Mouse (Mus musculus) limb, embryonic 14.5 days (tissue): ENCODE measurements around the gene Serinc2. TPM values are rescaled to one million over a fixed set of nuclear protein-coding genes. Genes with fewer than 3 reads are reported as not detected.

Source experiments
- ATAC-seq: fragments of 200-750 bp; cut with Nextera tagmentation; 2 replicates; pipeline ENCODE4 v1.8.0; 2017; ENCODE audit warnings: low read depth, moderate number of reproducible peaks, moderate TSS enrichment; ENCODE audit not compliant: low FRiP score
- DNase-seq: peaks from one replicate; pipeline ENCODE4 v3.0.0-alpha.2; 2015; ENCODE audit warnings: low spot score
- H3K27ac ChIP-seq: fragments of 300-500 bp; sonication (generic); replicated peaks from 2 replicates; pipeline ENCODE4 v1.5.1; 2014; ENCODE audit warnings: low read depth, mild to moderate bottlenecking, low read length, moderate library complexity, mixed read lengths
- H3K27me3 ChIP-seq: fragments of 300-500 bp; sonication (generic); 2 replicates; pipeline ENCODE4 v1.6.1; 2014; ENCODE audit warnings: low read length, mixed read lengths; ENCODE audit not compliant: control insufficient read depth, insufficient read depth
- H3K36me3 ChIP-seq: fragments of 300-500 bp; sonication (generic); 2 replicates; pipeline ENCODE4 v1.6.1; 2014; ENCODE audit warnings: mild to moderate bottlenecking, low read length, moderate library complexity, mixed read lengths; ENCODE audit not compliant: control insufficient read depth, insufficient read depth
- H3K4me1 ChIP-seq: fragments of 300-500 bp; sonication (generic); 2 replicates; pipeline ENCODE4 v1.6.1; 2014; ENCODE audit warnings: antibody characterized with exemption, low read length, mixed read lengths; ENCODE audit not compliant: control insufficient read depth, insufficient read depth
- H3K4me2 ChIP-seq: fragments of 300-500 bp; sonication (generic); replicated peaks from 2 replicates; pipeline ENCODE4 v1.6.1; 2014; ENCODE audit warnings: low read depth, mild to moderate bottlenecking, low read length, moderate library complexity; ENCODE audit not compliant: severe bottlenecking
- H3K4me3 ChIP-seq: fragments of 300-500 bp; sonication (generic); replicated peaks from 2 replicates; pipeline ENCODE4 v1.5.1; 2014; ENCODE audit warnings: low read length
- H3K9ac ChIP-seq: fragments of 300-500 bp; sonication (generic); 2 replicates; pipeline ENCODE4 v1.6.1; 2014; ENCODE audit warnings: mild to moderate bottlenecking, low read depth, low read length, moderate library complexity; ENCODE audit not compliant: severe bottlenecking
- H3K9me3 ChIP-seq: fragments of 300-500 bp; sonication (generic); 2 replicates; pipeline ENCODE4 v1.6.1; 2016; ENCODE audit warnings: low read length; ENCODE audit not compliant: control insufficient read depth
- POLR2A ChIP-seq: fragments of 200-500 bp; IDR thresholded peaks from 2 replicates; pipeline ENCODE4 v1.8.0; 2012; ENCODE audit warnings: inconsistent platforms, mild to moderate bottlenecking, moderate library complexity, borderline replicate concordance; ENCODE audit not compliant: insufficient read depth, insufficient read length; ENCODE audit errors: extremely low read depth
- whole genome bisulfite sequencing: fragments of 180-500 bp; shearing (Covaris S2); extraction: QIAGEN DNeasy Blood & Tissue Kit; methylation state at CpG from one replicate; pipeline ENCODE4 v1.1.7; 2014; 5-methylcytosine and 5-hydroxymethylcytosine counted together
- polyA plus RNA-seq, 2 experiments: library from polyadenylated mRNA; depleted of rRNA in 1 of 2; stranded (reverse) in 1 of 2; unstranded in 1 of 2; fragments of >200 nt; fragmentation: Nextera tagmentation in 1 of 2; extraction: Ambion mirVana in 1 of 2; gene quantifications; 2 replicates each; pipeline versions ENCODE4 v1.2.1 to v1.2.3; 2012 to 2014

Gene Serinc2
- polyA plus RNA-seq, 2 experiments = 150 to 161 TPM

DNA sequence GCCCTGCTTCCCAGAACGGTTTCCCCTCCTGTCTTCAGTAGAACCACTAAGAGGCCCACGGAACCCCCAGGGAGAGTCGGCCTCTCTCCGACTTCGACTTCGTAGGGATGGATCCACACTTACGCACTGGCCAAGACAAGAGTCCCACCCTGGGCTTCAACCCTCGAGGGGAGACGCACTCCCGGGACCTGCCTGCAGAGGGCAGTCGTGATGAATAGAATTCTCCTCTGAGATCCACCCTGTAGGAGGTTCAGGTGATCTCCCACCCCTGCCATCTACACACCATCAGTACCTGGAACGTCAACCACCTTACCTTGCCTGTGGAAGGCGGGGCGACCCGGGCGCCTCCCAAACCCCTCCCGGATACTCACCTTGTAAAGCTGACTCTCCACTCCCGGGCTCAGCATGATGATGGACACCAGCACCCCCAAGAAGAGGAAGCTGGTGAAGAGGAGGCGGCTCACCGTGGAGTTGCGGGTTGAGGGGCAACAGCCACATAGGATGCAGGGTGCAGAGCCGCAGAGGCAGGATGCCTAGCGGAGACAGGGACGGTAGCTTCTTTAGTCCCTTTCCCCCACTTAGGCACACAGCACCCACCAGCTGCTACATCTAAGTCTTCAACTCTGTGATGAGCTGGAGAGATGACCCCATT is 14.2 kb downstream of the Serinc2 start:
- H3K27me3 ChIP-seq = no peaks in the 10 kb centered on the region
- no peak overlapping the region for H3K27ac ChIP-seq
- H3K4me3 ChIP-seq = no peak overlapping the region
- peaks cover 16% of the 10 kb centered on the region for H3K4me1 ChIP-seq
- peak; percentile 59 for DNase-seq
- no peak overlapping the region for H3K9ac ChIP-seq
- H3K36me3 ChIP-seq = peaks cover 44% of the 10 kb centered on the region
- no peak overlapping the region for H3K4me2 ChIP-seq
- no peak for TF ChIP-seq POLR2A
- WGBS = 25% methylated on average over 24 of the region's 24 CpGs
- H3K9me3 ChIP-seq = no peaks in the 10 kb centered on the region
- no peak for ATAC-seq

DNA sequence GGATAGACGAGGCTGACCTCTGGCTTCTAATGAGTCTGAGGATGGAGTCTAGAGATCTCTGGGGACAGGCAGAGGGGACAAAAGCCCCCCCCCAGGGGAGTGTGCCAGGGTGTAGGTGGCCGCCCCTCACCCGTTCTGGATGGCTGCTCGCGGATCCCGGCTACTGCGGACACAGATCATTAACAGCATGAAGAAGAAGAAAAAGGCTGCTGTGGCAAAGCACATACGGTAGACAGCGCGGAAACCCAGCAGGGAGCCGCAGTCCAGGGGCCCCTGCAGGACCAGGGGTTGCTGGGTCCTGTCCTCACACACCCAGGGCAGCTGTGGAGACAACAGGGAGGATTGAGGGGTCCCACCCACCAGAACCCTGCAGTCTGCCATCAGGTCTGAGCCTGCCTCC is 14.9 kb downstream of the Serinc2 start:
- no peak overlapping the region for H3K4me2 ChIP-seq
- H3K4me3 ChIP-seq = no peak overlapping the region
- ATAC-seq = no peak
- peaks cover 16% of the 10 kb centered on the region for H3K4me1 ChIP-seq
- no peak overlapping the region for H3K9ac ChIP-seq
- no peaks in the 10 kb centered on the region for H3K9me3 ChIP-seq
- 44% methylated on average over 11 of the region's 11 CpGs for WGBS
- H3K36me3 ChIP-seq = peaks cover 51% of the 10 kb centered on the region
- no peak for DNase-seq
- no peaks in the 10 kb centered on the region for H3K27me3 ChIP-seq
- no peak for TF ChIP-seq POLR2A
- no peak overlapping the region for H3K27ac ChIP-seq

GRCm38 (mm10) chr4:130260406-130260805 is 18.6 kb downstream of the Serinc2 start:
- Histone ChIP-seq H3K9me3 (no peaks in the 10 kb centered on the region), H3K27me3 (no peaks in the 10 kb centered on the region), H3K36me3 (peaks cover 84% of the 10 kb centered on the region), H3K4me3 (no peak overlapping the region), H3K27ac (no peak overlapping the region), H3K4me1 (no peaks in the 10 kb centered on the region), H3K9ac (no peak overlapping the region), H3K4me2 (no peak overlapping the region)
- WGBS = 40% methylated on average over 5 of the region's 5 CpGs
- ATAC-seq (no peak), DNase-seq (no peak)
- TF ChIP-seq POLR2A = no peak

DNA sequence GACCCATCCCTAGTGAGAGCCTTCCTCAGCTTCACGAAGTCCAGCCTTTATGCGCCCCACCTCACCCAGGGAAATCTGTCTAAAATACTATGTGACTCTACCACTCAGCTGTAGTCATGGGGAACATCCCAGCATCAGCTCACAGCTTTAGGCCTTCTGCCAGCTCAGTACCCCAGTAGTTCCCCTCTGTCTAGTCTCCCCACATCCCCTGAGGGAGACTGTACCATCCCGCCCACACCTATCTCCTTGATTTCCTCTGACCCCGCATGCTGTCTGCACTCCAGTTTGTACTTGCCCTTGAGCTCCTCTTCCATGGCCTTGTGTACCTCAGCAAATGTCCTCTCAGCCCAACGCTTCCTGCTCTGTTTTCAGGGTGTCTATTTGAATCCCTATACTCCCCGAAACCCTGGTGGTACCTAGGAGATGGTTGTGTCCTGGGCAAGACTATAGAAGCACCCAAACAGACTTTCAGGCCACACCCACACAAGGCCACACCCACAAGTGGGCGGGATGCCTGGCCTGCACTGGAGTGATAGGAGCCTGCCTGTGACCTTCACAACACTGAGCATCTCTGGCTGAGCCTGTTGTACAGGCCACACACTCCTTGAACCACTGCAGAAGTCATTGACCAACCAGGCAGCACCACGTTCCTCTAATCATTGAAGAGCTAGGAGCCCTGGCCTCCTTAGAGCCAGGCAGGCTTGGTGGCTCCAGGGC is 26.4 kb downstream of the Serinc2 start:
- 62% methylated on average over 8 of the region's 8 CpGs for WGBS
- DNase-seq = no peak

GRCm38 (mm10) chr4:130251763-130252162 is 27.2 kb downstream of the Serinc2 start:
- H3K4me1 ChIP-seq = no peaks in the 10 kb centered on the region
- no peak for DNase-seq
- H3K4me2 ChIP-seq = no peak overlapping the region
- ATAC-seq = no peak
- no peak overlapping the region for H3K4me3 ChIP-seq
- no peaks in the 10 kb centered on the region for H3K27me3 ChIP-seq
- H3K9me3 ChIP-seq = no peaks in the 10 kb centered on the region
- 42% methylated on average over 3 of the region's 3 CpGs for WGBS
- peaks cover 53% of the 10 kb centered on the region for H3K36me3 ChIP-seq
- TF ChIP-seq POLR2A = no peak
- no peak overlapping the region for H3K9ac ChIP-seq
- H3K27ac ChIP-seq = no peak overlapping the region

More for the DNA sequence above, 26.4 kb downstream of the Serinc2 start:
- no peak for TF ChIP-seq POLR2A
- H3K4me2 ChIP-seq = no peak overlapping the region
- no peaks in the 10 kb centered on the region for H3K9me3 ChIP-seq
- H3K9ac ChIP-seq = no peak overlapping the region
- H3K27ac ChIP-seq = no peak overlapping the region
- no peaks in the 10 kb centered on the region for H3K4me1 ChIP-seq
- no peak for ATAC-seq
- no peak overlapping the region for H3K4me3 ChIP-seq
- peaks cover 60% of the 10 kb centered on the region for H3K36me3 ChIP-seq
- H3K27me3 ChIP-seq = no peaks in the 10 kb centered on the region
